Mouse (Mus musculus) liver, embryonic 14.5 days (tissue): ENCODE data around the gene Rcbtb1.

Source experiments
- CTCF ChIP-seq: IDR thresholded peaks from 2 replicates; pipeline ENCODE4 v1.5.1; 2016; ENCODE audit warnings: antibody characterized with exemption, low read depth, control low read depth
- EP300 ChIP-seq: IDR thresholded peaks from 2 replicates; pipeline ENCODE4 v1.6.1; 2016; ENCODE audit warnings: antibody characterized with exemption, low read depth

DNA sequence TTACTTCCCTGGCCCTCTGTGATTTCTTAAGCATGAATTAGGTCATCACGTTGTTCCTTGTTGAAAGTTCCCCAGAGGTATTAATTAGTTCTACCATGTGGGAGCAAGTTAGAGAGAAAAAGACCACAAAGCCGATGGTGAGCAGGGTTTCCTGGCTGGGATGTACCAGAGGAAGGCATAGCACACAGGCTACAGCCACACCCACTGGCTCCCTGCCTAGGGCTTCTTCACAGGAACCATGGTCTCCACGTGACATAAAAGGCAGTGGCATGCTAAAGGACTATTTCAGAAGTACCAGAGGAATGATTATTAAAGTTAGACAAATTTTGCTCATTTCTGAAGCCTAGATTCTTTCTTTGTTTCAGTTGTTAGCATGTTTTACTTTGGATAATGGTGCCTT lies 18.2 kb downstream of the Rcbtb1 start:
- no peak for TF ChIP-seq CTCF
- TF ChIP-seq EP300: no peak
